Mouse (Mus musculus) midbrain, embryonic 11.5 days (tissue): Measurements from ENCODE around the gene Lin52. TPM values are rescaled to one million over a fixed set of nuclear protein-coding genes. Genes with fewer than 3 reads are reported as not detected.
A peak's percentile ranks its signal among the peaks of the same experiment; 100 is the strongest.

Experiments
- ATAC-seq: fragments of 200-750 bp; cut with Nextera tagmentation; 2 replicates; pipeline ENCODE4 v1.8.0; 2017; ENCODE audit warnings: moderate TSS enrichment, moderate library complexity; ENCODE audit not compliant: low FRiP score
- DNase-seq: peaks from one replicate; pipeline ENCODE4 v3.0.0; 2015; ENCODE audit warnings: low spot score; ENCODE audit errors: missing footprints
- H3K27ac ChIP-seq: fragments of 300-500 bp; sonication (generic); 2 replicates; pipeline ENCODE4 v1.5.1; 2014; ENCODE audit warnings: low read depth, low read length
- H3K27me3 ChIP-seq: fragments of 300-500 bp; sonication (generic); 2 replicates; pipeline ENCODE4 v1.6.1; 2014; ENCODE audit warnings: mild to moderate bottlenecking, low read length, moderate library complexity, mixed read lengths; ENCODE audit not compliant: control insufficient read depth, insufficient read depth
- H3K36me3 ChIP-seq: fragments of 300-500 bp; sonication (generic); 2 replicates; pipeline ENCODE4 v1.6.1; 2014; ENCODE audit warnings: mild to moderate bottlenecking, low read length, moderate library complexity, mixed read lengths; ENCODE audit not compliant: control insufficient read depth, insufficient read depth
- H3K4me1 ChIP-seq: fragments of 300-500 bp; sonication (generic); 2 replicates; pipeline ENCODE4 v1.6.1; 2014; ENCODE audit warnings: low read length; ENCODE audit not compliant: control insufficient read depth, insufficient read depth
- H3K4me2 ChIP-seq: fragments of 300-500 bp; sonication (generic); 2 replicates; pipeline ENCODE4 v1.6.1; 2014; ENCODE audit warnings: mild to moderate bottlenecking, moderate library complexity
- H3K4me3 ChIP-seq: fragments of 300-500 bp; sonication (generic); 2 replicates; pipeline ENCODE4 v1.5.1; 2014; ENCODE audit warnings: low read depth, low read length
- H3K9ac ChIP-seq: fragments of 300-500 bp; sonication (generic); 2 replicates; pipeline ENCODE4 v1.6.1; 2014; ENCODE audit warnings: low read length
- H3K9me3 ChIP-seq: fragments of 300-500 bp; sonication (generic); 2 replicates; pipeline ENCODE4 v1.6.1; 2016; ENCODE audit warnings: low read length; ENCODE audit not compliant: control insufficient read depth
- WGBS: fragments of 180-500 bp; shearing (Covaris S2); extraction: QIAGEN DNeasy Blood & Tissue Kit; methylation state at CpG from one replicate; pipeline ENCODE4 v1.1.7; 2014; 5-methylcytosine and 5-hydroxymethylcytosine counted together
- polyA plus RNA-seq: library from polyadenylated mRNA; unstranded; fragments of >200 nt; fragmentation: Nextera tagmentation; extraction: Ambion mirVana; gene quantifications from 2 replicates; pipeline ENCODE4 v1.2.1, GENCODE M21; 2014

Lin52 gene
- polyA plus RNA-seq, 1 experiment from 2014 or later = 42.2 TPM

DNA sequence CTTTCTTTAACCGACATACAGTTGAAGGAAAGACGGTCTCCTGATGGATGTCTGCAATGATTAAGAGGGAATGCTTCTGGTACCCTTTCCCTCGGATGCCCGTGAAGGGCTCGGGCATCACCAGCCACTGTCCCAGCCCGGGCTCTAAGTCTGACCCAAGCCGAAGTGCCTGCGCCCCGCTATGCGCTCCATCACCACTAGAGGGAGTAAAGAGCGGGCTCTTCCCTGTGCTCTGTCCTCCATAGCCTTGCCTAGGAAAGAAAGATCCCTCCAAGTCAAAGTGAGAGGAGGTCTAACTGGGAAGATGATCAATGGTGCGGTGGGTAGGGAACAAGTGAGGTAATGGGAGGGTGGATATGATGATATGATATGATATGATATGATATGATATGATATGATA lies 94.8 kb downstream of the Lin52 start:
- DNase-seq = peak; percentile 99
- peak; percentile 82 for ATAC-seq
- Histone ChIP-seq H3K9me3 (no peaks in the 10 kb centered on the region), H3K27ac (no peak overlapping the region), H3K27me3 (no peaks in the 10 kb centered on the region), H3K36me3 (no peaks in the 10 kb centered on the region; the same call in 1 of the 2 replicates), H3K9ac (no peak overlapping the region), H3K4me1 (no peaks in the 10 kb centered on the region), H3K4me3 (no peak overlapping the region), H3K4me2 (no peak overlapping the region)
- 5% methylated on average over 12 of the region's 12 CpGs for WGBS

GRCm38 (mm10) chr12:84546577-84547085 lies 95.4 kb downstream of the Lin52 start:
- Histone ChIP-seq H3K9me3 (no peaks in the 10 kb centered on the region), H3K4me2 (no peak overlapping the region), H3K27me3 (no peaks in the 10 kb centered on the region), H3K36me3 (no peaks in the 10 kb centered on the region; the same call in 1 of the 2 replicates), H3K27ac (no peak overlapping the region), H3K9ac (no peak overlapping the region), H3K4me3 (no peak overlapping the region), H3K4me1 (no peaks in the 10 kb centered on the region)
- no peak for DNase-seq
- no peak for ATAC-seq
- WGBS = 47% methylated on average over 2 of the region's 2 CpGs

DNA sequence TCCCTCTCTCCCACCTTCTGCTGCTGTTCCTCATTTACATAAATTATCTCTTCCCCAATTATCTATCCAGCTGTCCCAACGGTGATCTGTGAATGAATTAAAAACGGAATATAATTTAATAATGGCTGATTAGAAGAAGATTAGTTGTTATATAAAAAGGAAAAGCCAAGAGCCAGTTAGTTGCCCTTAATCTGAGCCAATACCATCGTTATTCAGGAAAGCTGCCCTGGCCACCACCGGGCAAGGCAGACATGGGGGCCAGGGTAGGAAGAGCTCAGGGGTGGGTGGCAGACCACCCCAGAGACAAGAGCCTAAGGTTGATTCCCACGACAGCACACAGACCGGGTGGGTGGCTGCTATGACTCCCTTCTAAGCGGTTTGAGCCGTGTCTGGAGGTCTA lies 97.0 kb downstream of the Lin52 start:
- Histone ChIP-seq H3K36me3 (no peaks in the 10 kb centered on the region; the same call in 1 of the 2 replicates), H3K27me3 (no peaks in the 10 kb centered on the region), H3K4me3 (no peak overlapping the region), H3K27ac (no peak overlapping the region), H3K4me2 (no peak overlapping the region), H3K9me3 (no peaks in the 10 kb centered on the region), H3K4me1 (no peaks in the 10 kb centered on the region), H3K9ac (no peak overlapping the region)
- WGBS = 53% methylated on average over 8 of the region's 8 CpGs
- no peak for DNase-seq
- ATAC-seq = no peak

GRCm38 (mm10) chr12:84555218-84555617 lies 104.0 kb downstream of the Lin52 start:
- Histone ChIP-seq H3K9me3 (no peaks in the 10 kb centered on the region), H3K9ac (no peak overlapping the region), H3K4me1 (no peaks in the 10 kb centered on the region), H3K36me3 (no peaks in the 10 kb centered on the region), H3K4me2 (no peak overlapping the region), H3K27ac (no peak overlapping the region), H3K27me3 (no peaks in the 10 kb centered on the region), H3K4me3 (no peak overlapping the region)
- WGBS = 59% methylated on average over 8 of the region's 8 CpGs
- ATAC-seq (no peak), DNase-seq (no peak)

GRCm38 (mm10) chr12:84562558-84562957 lies 111.3 kb downstream of the Lin52 start:
- 53% methylated on average over 4 of the region's 4 CpGs for WGBS
- no peak for DNase-seq
- H3K9me3 ChIP-seq = no peaks in the 10 kb centered on the region

GRCm38 (mm10) chr12:84567576-84567975 lies 116.4 kb downstream of the Lin52 start:
- no peak for ATAC-seq
- no peak overlapping the region for H3K27ac ChIP-seq
- 89% methylated on average over 6 of the region's 6 CpGs for WGBS
- H3K27me3 ChIP-seq = peaks cover 55% of the 10 kb centered on the region
- no peak overlapping the region for H3K4me2 ChIP-seq
- H3K4me1 ChIP-seq = peaks cover 10% of the 10 kb centered on the region
- no peak overlapping the region for H3K9ac ChIP-seq
- no peaks in the 10 kb centered on the region for H3K9me3 ChIP-seq
- no peak overlapping the region for H3K4me3 ChIP-seq
- no peaks in the 10 kb centered on the region for H3K36me3 ChIP-seq
- no peak for DNase-seq

More at GRCm38 (mm10) chr12:84562558-84562957, 111.3 kb downstream of the Lin52 start:
- peaks cover 6% of the 10 kb centered on the region for H3K27me3 ChIP-seq
- H3K4me2 ChIP-seq = no peak overlapping the region
- H3K4me3 ChIP-seq = no peak overlapping the region
- no peak for ATAC-seq
- H3K9ac ChIP-seq = no peak overlapping the region
- no peaks in the 10 kb centered on the region for H3K4me1 ChIP-seq
- no peaks in the 10 kb centered on the region for H3K36me3 ChIP-seq
- H3K27ac ChIP-seq = no peak overlapping the region

GRCm38 (mm10) chr12:84569336-84569970 lies 118.2 kb downstream of the Lin52 start, which contains the start of gene Vsx2:
Vsx2 (plus strand) TSS chr12:84569762.
- peaks cover 70% of the 10 kb centered on the region for H3K27me3 ChIP-seq
- no peak within 1 kb of the TSS for H3K27ac ChIP-seq
- peak within 1 kb of the TSS; percentile 13; the same call in 1 of the 2 replicates for H3K4me3 ChIP-seq
- DNase-seq (peak; percentile 93), ATAC-seq (no peak)
- H3K9ac ChIP-seq = no peak within 1 kb of the TSS
- H3K4me2 ChIP-seq = peak within 1 kb of the TSS; percentile 26
- no peaks in the 10 kb centered on the region for H3K9me3 ChIP-seq
- H3K36me3 ChIP-seq = no peaks in the 10 kb centered on the region
- peaks cover 10% of the 10 kb centered on the region for H3K4me1 ChIP-seq
- WGBS = under 1% methylated on average over 25 of the region's 25 CpGs

GRCm38 (mm10) chr12:84569976-84570693 lies 118.9 kb downstream of the Lin52 start:
- WGBS = 2% methylated on average over 40 of the region's 40 CpGs
- Histone ChIP-seq H3K9ac (no peak overlapping the region), H3K36me3 (no peaks in the 10 kb centered on the region), H3K27ac (no peak overlapping the region), H3K4me3 (peak overlapping the region; percentile 13; the same call in 1 of the 2 replicates), H3K4me1 (peaks cover 10% of the 10 kb centered on the region), H3K9me3 (no peaks in the 10 kb centered on the region), H3K4me2 (peak overlapping the region; percentile 26), H3K27me3 (peaks cover 76% of the 10 kb centered on the region)
- ATAC-seq (no peak), DNase-seq (peak; percentile 96)
